Mouse (Mus musculus): ENCODE data around the gene Dnah11. TPM values are rescaled to one million over a fixed set of nuclear protein-coding genes. Genes with fewer than 3 reads are reported as not detected.

Dnah11 gene
- polyA plus RNA-seq (2017; shearing (Covaris generic)), result 0.40 TPM

DNA sequence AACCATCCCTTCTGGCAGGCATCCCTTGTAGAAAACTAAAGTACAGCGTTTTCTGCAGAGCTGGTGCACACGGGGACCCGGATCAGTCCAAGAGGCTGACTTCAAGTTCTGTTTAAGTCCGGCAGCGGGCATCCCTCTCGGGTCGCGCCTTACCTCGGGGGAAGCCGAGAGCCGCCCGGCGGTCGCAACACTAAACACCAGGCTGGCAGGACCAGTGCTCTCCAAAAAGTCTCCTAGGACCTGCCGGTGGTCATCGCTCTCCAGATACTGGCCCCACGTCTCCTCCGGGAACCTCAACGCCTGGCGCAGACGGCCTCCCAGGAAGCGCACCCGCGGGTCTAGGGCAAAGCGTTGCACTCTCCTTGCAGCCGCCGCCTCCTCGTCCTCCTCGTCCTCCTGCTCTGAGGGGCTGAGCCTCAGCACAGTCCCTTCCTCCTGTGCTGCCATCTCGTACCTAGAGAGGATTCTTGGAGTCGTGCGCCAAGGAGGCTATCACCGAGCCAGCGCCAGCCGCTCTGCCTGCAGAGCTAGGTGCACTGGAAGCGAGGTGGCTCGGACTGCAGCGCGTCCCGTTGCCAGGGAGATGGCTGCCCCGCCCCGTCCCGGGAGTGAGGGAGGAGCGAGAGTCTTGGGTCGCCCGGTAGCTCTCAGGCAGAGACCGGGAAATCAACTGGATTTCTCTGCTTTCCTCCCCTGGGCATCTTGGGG, at the start of gene Dnah11:
Dnah11 (minus strand) TSS at position 658 of the 708 bp plus-strand sequence.

Other genes with a start within 250 kb of the Dnah11 start
- 26.5 TPM for gene Sp4, start 102.4 kb upstream of the Dnah11 start, polyA plus RNA-seq (2017; shearing (Covaris generic))